Mouse (Mus musculus) kidney, embryonic 16.5 days (tissue): ENCODE results near the gene Hddc3. TPM values are rescaled to one million over a fixed set of nuclear protein-coding genes. Genes with fewer than 3 reads are reported as not detected.

Experiments
- ATAC-seq: fragments of 200-750 bp; cut with Nextera tagmentation; 2 replicates; pipeline ENCODE4 v1.8.0; 2017; ENCODE audit warnings: moderate TSS enrichment; ENCODE audit not compliant: low FRiP score, low TSS enrichment
- H3K27ac ChIP-seq: fragments of 300-500 bp; sonication (generic); 2 replicates; pipeline ENCODE4 v1.5.1; 2014; ENCODE audit warnings: low read length
- H3K27me3 ChIP-seq: fragments of 300-500 bp; sonication (generic); 2 replicates; pipeline ENCODE4 v1.6.1; 2014; ENCODE audit warnings: low read length, control low read depth, mixed read lengths; ENCODE audit not compliant: insufficient read depth
- H3K36me3 ChIP-seq: fragments of 300-500 bp; sonication (generic); 2 replicates; pipeline ENCODE4 v1.6.1; 2014; ENCODE audit warnings: low read length, control low read depth, mixed read lengths; ENCODE audit not compliant: insufficient read depth
- H3K4me1 ChIP-seq: fragments of 300-500 bp; sonication (generic); 2 replicates; pipeline ENCODE4 v1.6.1; 2014; ENCODE audit warnings: low read length, control low read depth, mixed read lengths; ENCODE audit not compliant: insufficient read depth
- H3K4me2 ChIP-seq: fragments of 300-500 bp; sonication (generic); replicated peaks from 2 replicates; pipeline ENCODE4 v1.6.1; 2014; ENCODE audit warnings: low read depth, low read length
- H3K4me3 ChIP-seq: fragments of 300-500 bp; sonication (generic); 2 replicates; pipeline ENCODE4 v1.5.1; 2014; ENCODE audit warnings: mild to moderate bottlenecking, low read length
- H3K9ac ChIP-seq: fragments of 300-500 bp; sonication (generic); replicated peaks from 2 replicates; pipeline ENCODE4 v1.6.1; 2014; ENCODE audit warnings: low read length
- H3K9me3 ChIP-seq: fragments of 300-500 bp; sonication (generic); 2 replicates; pipeline ENCODE4 v1.6.1; 2016; ENCODE audit warnings: low read length, control low read depth
- WGBS: fragments of 180-500 bp; shearing (Covaris S2); extraction: QIAGEN DNeasy Blood & Tissue Kit; methylation state at CpG from one replicate; pipeline ENCODE4 v1.1.7; 2014; 5-methylcytosine and 5-hydroxymethylcytosine counted together
- polyA plus RNA-seq: library from polyadenylated mRNA; unstranded; fragments of >200 nt; fragmentation: Nextera tagmentation; extraction: Ambion mirVana; gene quantifications from 2 replicates; pipeline ENCODE4 v1.2.1, GENCODE M21; 2015

Hddc3 gene
- polyA plus RNA-seq, 1 experiment from 2014 or later: 23.8 TPM

DNA sequence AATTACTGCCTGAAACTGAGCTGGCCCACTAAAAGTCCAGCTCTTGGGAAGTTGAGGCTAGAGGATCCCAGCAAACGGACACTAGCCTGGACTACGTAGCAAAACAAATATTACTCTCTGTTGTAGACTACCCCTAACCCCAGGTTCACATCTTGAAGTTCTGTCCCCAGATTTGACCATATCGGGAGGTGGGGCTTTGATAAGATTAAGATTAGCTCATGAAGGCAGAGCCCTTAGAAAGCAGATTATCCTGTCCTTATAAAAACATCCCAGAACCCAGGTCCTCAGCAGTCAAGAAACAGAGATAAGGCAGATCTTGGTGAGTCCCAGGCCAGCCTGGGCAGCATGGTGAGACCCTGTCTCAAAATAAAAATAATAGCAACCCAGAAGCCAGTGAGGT, 29.3 kb downstream of the Hddc3 start:
- WGBS: 90% methylated on average over 3 of the region's 3 CpGs
- H3K9ac ChIP-seq: no peak overlapping the region
- no peaks in the 10 kb centered on the region for H3K27me3 ChIP-seq
- no peak for ATAC-seq
- no peaks in the 10 kb centered on the region for H3K9me3 ChIP-seq
- no peak overlapping the region for H3K4me2 ChIP-seq
- H3K27ac ChIP-seq: no peak overlapping the region
- H3K4me3 ChIP-seq: no peak overlapping the region
- peaks cover 9% of the 10 kb centered on the region; the same call in 1 of the 2 replicates for H3K36me3 ChIP-seq
- H3K4me1 ChIP-seq: peaks cover 26% of the 10 kb centered on the region

GRCm38 (mm10) chr7:80372667-80373066, 29.8 kb downstream of the Hddc3 start:
- Histone ChIP-seq H3K4me3 (no peak overlapping the region), H3K27me3 (no peaks in the 10 kb centered on the region), H3K9me3 (no peaks in the 10 kb centered on the region), H3K4me2 (no peak overlapping the region), H3K36me3 (peaks cover 6% of the 10 kb centered on the region; the same call in 1 of the 2 replicates), H3K9ac (no peak overlapping the region), H3K4me1 (peaks cover 26% of the 10 kb centered on the region), H3K27ac (no peak overlapping the region)
- WGBS: 58% methylated on average over 2 of the region's 2 CpGs
- no peak for ATAC-seq

GRCm38 (mm10) chr7:80373352-80373751, 30.4 kb downstream of the Hddc3 start:
- Histone ChIP-seq H3K27me3 (no peaks in the 10 kb centered on the region), H3K9ac (no peak overlapping the region), H3K27ac (no peak overlapping the region), H3K4me1 (peaks cover 24% of the 10 kb centered on the region), H3K9me3 (no peaks in the 10 kb centered on the region), H3K4me3 (no peak overlapping the region), H3K4me2 (no peak overlapping the region), H3K36me3 (no peaks in the 10 kb centered on the region)
- WGBS: 76% methylated on average over 4 of the region's 4 CpGs
- ATAC-seq: no peak

DNA sequence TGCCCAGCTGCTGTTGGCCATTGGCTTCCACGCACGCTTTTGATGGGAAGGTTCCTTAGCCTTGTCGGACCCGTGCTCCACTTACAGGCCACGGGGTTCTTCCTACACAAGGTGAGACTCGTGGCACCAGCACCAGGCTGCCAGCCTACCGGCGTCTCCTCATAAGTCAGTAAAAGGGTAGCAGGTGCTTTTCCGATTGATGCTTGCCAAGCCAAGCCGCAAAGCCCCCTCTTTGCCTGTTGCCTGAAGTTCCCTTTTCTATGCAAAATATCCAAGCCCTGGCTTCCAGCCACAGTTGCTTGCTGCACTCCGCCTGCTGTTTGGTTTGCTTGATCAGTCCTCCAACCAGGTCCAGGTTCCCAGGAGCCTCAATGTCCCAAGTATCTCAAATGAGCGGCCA, 30.9 kb downstream of the Hddc3 start:
- H3K4me1 ChIP-seq: peaks cover 19% of the 10 kb centered on the region
- H3K9ac ChIP-seq: no peak overlapping the region
- ATAC-seq: no peak
- H3K9me3 ChIP-seq: no peaks in the 10 kb centered on the region
- 0 out of 2 replicates have a peak, but pooled peaks cover 3% of the 10 kb centered on the region for H3K36me3 ChIP-seq
- WGBS: 85% methylated on average over 12 of the region's 12 CpGs
- H3K27ac ChIP-seq: no peak overlapping the region
- no peak overlapping the region for H3K4me3 ChIP-seq
- no peaks in the 10 kb centered on the region for H3K27me3 ChIP-seq
- H3K4me2 ChIP-seq: no peak overlapping the region

DNA sequence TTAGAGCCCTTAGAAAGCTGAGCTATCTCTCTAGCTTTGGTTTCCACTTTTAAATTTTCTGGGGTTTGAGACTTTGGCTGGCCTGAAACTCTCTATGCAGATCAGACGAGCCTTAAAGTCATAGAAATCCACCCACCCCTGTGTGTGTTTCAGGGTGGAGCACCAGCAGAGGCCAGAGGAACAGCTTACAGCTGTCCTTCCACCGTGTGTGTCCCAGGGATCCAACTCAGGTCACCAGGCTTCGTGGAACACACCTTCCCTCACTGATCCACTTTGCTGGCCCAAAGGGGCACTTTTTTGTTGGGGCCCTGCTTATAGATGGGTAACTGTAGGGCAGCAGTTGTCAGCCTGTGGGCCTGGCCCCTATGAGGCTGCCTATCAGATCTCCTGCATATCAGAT, 31.4 kb downstream of the Hddc3 start:
- WGBS: 60% methylated on average over 3 of the region's 3 CpGs
- Histone ChIP-seq H3K9ac (no peak overlapping the region), H3K4me3 (no peak overlapping the region), H3K36me3 (0 out of 2 replicates have a peak, but pooled peaks cover 3% of the 10 kb centered on the region), H3K4me2 (no peak overlapping the region), H3K4me1 (peaks cover 15% of the 10 kb centered on the region), H3K9me3 (no peaks in the 10 kb centered on the region), H3K27me3 (no peaks in the 10 kb centered on the region), H3K27ac (no peak overlapping the region)
- ATAC-seq: no peak

- 0 out of 2 replicates have a peak, but pooled peaks cover 6% of the 10 kb centered on the region for H3K36me3 ChIP-seq
- ATAC-seq: no peak
- no peak overlapping the region for H3K4me3 ChIP-seq
- H3K4me1 ChIP-seq: peaks cover 10% of the 10 kb centered on the region
- WGBS: 88% methylated on average over 3 of the region's 3 CpGs
- H3K9ac ChIP-seq: no peak overlapping the region
- no peaks in the 10 kb centered on the region for H3K27me3 ChIP-seq
- H3K4me2 ChIP-seq: no peak overlapping the region
- H3K9me3 ChIP-seq: no peaks in the 10 kb centered on the region
- no peak overlapping the region for H3K27ac ChIP-seq
These were observed 31.8 kb downstream of the Hddc3 start for GRCm38 (mm10) chr7:80374733-80375132.

DNA sequence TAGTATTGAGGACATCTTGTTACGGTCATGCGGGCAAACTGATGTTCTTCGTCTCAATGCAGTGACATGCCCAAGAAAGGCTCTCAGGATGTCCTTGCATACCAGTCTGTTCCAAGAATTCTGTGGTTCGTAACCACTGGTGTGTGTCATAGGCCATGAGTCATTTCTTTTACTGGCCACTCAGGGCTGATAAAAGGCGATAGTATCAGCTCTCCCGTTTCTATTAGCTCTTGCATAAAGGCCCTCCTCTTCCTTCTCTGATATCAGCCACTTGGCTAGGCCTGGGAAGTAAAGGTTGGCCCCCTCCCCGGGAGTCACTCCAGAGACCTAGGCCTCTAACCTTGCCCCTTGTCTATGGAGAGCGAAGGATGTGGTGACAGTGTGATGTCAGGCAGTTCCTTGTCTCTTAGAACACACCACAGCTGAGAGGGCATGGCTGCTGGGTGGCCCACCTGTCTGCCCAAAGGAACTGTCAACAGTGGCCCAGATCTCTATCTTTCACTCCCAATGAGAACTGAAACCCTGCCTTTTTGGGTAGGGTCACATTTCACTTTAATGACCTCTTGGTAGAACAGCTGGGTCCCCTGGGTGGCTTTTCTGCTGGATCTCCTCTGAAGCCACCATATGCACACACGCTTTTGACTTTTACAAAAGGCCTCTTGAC, 32.6 kb downstream of the Hddc3 start:
- no peak overlapping the region for H3K4me3 ChIP-seq
- WGBS: 61% methylated on average over 9 of the region's 9 CpGs
- no peak for ATAC-seq

DNA sequence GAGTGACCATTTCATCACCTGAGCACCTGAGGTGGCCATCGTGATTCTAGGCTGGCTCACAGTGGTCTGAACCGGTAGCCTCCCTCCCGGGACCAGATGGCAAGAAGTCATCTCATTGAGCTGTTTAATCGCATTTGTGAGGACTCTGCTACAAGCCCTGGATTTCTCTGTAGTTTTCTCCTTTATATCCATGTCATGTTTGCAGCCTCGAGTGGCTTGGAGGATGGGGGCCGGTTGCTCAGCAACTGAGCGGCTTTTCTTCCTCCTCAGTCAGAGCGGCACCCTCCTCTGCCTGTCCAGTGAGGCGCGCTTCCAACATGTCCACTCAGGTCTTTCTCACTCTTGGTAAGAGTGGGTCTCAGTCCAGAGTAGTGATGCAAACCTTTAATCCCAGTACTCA, 33.3 kb downstream of the Hddc3 start:
- H3K9me3 ChIP-seq: no peaks in the 10 kb centered on the region
- 0 out of 2 replicates have a peak, but pooled peaks cover 6% of the 10 kb centered on the region for H3K36me3 ChIP-seq
- no peak overlapping the region for H3K4me2 ChIP-seq
- no peak for ATAC-seq
- no peak overlapping the region for H3K4me3 ChIP-seq
- 0 out of 2 replicates have a peak, but pooled peaks cover 4% of the 10 kb centered on the region for H3K4me1 ChIP-seq
- no peak overlapping the region for H3K27ac ChIP-seq
- WGBS: 80% methylated on average over 10 of the region's 10 CpGs
- no peaks in the 10 kb centered on the region for H3K27me3 ChIP-seq
- no peak overlapping the region for H3K9ac ChIP-seq

More for the DNA sequence above, 32.6 kb downstream of the Hddc3 start:
- no peak overlapping the region for H3K9ac ChIP-seq
- 0 out of 2 replicates have a peak, but pooled peaks cover 6% of the 10 kb centered on the region for H3K36me3 ChIP-seq
- no peak overlapping the region for H3K4me2 ChIP-seq
- H3K9me3 ChIP-seq: no peaks in the 10 kb centered on the region
- H3K27ac ChIP-seq: no peak overlapping the region
- 0 out of 2 replicates have a peak, but pooled peaks cover 4% of the 10 kb centered on the region for H3K4me1 ChIP-seq
- H3K27me3 ChIP-seq: no peaks in the 10 kb centered on the region

DNA sequence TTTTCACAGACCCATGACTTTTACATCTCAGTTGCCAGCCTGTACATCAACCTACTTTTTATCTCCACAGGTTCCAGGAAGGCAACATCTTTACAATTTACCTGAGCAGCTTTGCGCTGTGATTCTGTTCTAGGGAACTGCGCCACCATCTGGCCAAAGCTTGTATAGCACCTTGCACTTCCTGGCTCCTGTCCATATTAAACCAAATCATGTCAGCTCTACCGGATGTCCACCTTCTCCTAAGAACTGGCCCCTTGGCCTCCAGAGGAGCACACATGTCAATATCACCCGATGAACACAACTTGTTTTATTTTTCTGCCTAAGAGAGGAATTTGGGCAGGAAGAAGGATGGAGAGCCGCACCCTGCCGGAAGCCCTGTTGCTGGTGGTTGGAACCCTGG, 34.6 kb downstream of the Hddc3 start:
- Histone ChIP-seq H3K9me3 (no peaks in the 10 kb centered on the region), H3K27me3 (no peaks in the 10 kb centered on the region), H3K27ac (no peak overlapping the region), H3K4me3 (no peak overlapping the region), H3K4me2 (no peak overlapping the region), H3K36me3 (peaks cover 6% of the 10 kb centered on the region; the same call in 1 of the 2 replicates), H3K9ac (no peak overlapping the region), H3K4me1 (no peaks in the 10 kb centered on the region; the same call in 1 of the 2 replicates)
- WGBS: 28% methylated on average over 6 of the region's 6 CpGs
- 0 out of 2 replicates have a peak, but pooled peaks have one; percentile 2 for ATAC-seq

DNA sequence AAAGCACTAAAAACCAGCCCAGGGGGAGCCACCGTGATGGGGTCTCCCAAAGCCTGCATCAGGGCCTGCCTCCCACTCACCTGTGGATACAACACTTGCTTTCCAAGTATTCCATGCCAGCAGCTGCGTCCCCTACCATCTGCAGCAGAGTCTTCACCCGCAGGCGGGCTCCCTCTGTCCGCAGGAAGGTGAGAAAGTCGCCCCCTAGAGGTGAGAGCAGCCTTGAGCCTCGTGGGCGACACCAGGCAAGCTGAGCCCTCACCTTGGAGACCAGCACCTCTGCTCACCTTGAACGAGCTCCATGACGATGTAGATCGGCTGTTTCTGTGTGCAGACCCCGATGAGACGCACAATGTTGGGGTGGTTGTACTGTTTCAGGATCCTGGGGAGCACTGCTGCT, 36.6 kb downstream of the Hddc3 start:
- Histone ChIP-seq H3K9me3 (no peaks in the 10 kb centered on the region), H3K27me3 (no peaks in the 10 kb centered on the region), H3K9ac (no peak overlapping the region), H3K4me3 (no peak overlapping the region), H3K4me2 (no peak overlapping the region), H3K4me1 (peaks cover 3% of the 10 kb centered on the region; the same call in 1 of the 2 replicates), H3K27ac (no peak overlapping the region), H3K36me3 (peaks cover 14% of the 10 kb centered on the region; the same call in 1 of the 2 replicates)
- ATAC-seq: no peak
- WGBS: 64% methylated on average over 13 of the region's 13 CpGs
